Mouse (Mus musculus) myocyte (in vitro differentiated cells): ENCODE measurements at regions not wholly inside any gene's neighbourhood (a gene's known extent, or its start where the extent isn't known, plus 50 kb on each side); places are given as distances from the start of the nearest gene placed in this dataset.

ENCODE experiments used
- H3K27me3 ChIP-seq: one replicate; pipeline ENCODE4 v1.6.1; 2011; ENCODE audit not compliant: control insufficient read depth, insufficient read depth, insufficient read length
- H3K36me3 ChIP-seq: one replicate; pipeline ENCODE4 v1.6.1; 2011; ENCODE audit not compliant: control insufficient read depth, insufficient read depth
- H3K4me2 ChIP-seq: one replicate; pipeline ENCODE4 v1.6.1; 2011; ENCODE audit warnings: low read depth, control low read depth
- H3K4me3 ChIP-seq: one replicate; pipeline ENCODE4 v1.5.1; 2011; ENCODE audit warnings: mild to moderate bottlenecking, control low read depth, moderate library complexity
- H3K79me2 ChIP-seq: one replicate; pipeline ENCODE4 v1.6.1; 2011; ENCODE audit not compliant: control insufficient read depth, insufficient read depth
- H3ac ChIP-seq: one replicate; pipeline ENCODE4 v1.6.1; 2011; ENCODE audit not compliant: control insufficient read depth, insufficient read length
- CEBPB ChIP-seq: IDR thresholded peaks from 2 replicates; pipeline ENCODE4 v1.6.1; 2011; ENCODE audit warnings: mild to moderate bottlenecking, moderate library complexity; ENCODE audit not compliant: poor library complexity, insufficient read depth, severe bottlenecking
- E2F4 ChIP-seq: IDR thresholded peaks from one replicate; pipeline ENCODE4 v1.6.1; 2011; ENCODE audit warnings: mild to moderate bottlenecking, control low read depth, moderate library complexity; ENCODE audit not compliant: insufficient read depth
- MAX ChIP-seq: IDR thresholded peaks from one replicate; pipeline ENCODE4 v1.6.1; 2011; ENCODE audit warnings: low read depth, mild to moderate bottlenecking, control low read depth
- MYOD1 ChIP-seq, 3 experiments: IDR thresholded peaks; one replicate each; pipeline ENCODE4 v1.6.1; 2011; ENCODE audit warnings: control low read depth in 2 of 3, low read depth in 2 of 3, mild to moderate bottlenecking in 2 of 3, moderate library complexity in 1 of 3; ENCODE audit not compliant: insufficient read length in 2 of 3, control insufficient read depth in 1 of 3
- MYOG ChIP-seq, 3 experiments: IDR thresholded peaks; one replicate each; pipeline ENCODE4 v1.6.1; 2011; ENCODE audit warnings: control low read depth in 2 of 3, low read depth in 2 of 3, mild to moderate bottlenecking in 2 of 3; ENCODE audit not compliant: insufficient read length in 2 of 3, control insufficient read depth in 1 of 3, insufficient read depth in 1 of 3
- POLR2A ChIP-seq: IDR thresholded peaks from one replicate; pipeline ENCODE4 v1.6.1; 2011; ENCODE audit warnings: low read depth, mild to moderate bottlenecking, control low read depth, moderate library complexity; ENCODE audit not compliant: insufficient read length
- POLR2AphosphoS2 ChIP-seq: IDR thresholded peaks from one replicate; pipeline ENCODE4 v1.6.1; 2011; ENCODE audit warnings: low read depth, control low read depth; ENCODE audit not compliant: insufficient read length
- REST ChIP-seq: IDR thresholded peaks from one replicate; pipeline ENCODE4 v1.6.1; 2011; ENCODE audit warnings: mild to moderate bottlenecking, control low read depth, moderate library complexity; ENCODE audit not compliant: insufficient read depth, insufficient read length
- SRF ChIP-seq: IDR thresholded peaks from one replicate; pipeline ENCODE4 v1.6.1; 2011; ENCODE audit warnings: low read depth; ENCODE audit not compliant: control insufficient read depth, insufficient read length
- TCF12 ChIP-seq: IDR thresholded peaks from one replicate; pipeline ENCODE4 v1.6.1; 2011; ENCODE audit warnings: mild to moderate bottlenecking, control low read depth; ENCODE audit not compliant: poor library complexity, insufficient read depth, severe bottlenecking
- TCF3 ChIP-seq: IDR thresholded peaks from one replicate; pipeline ENCODE4 v1.6.1; 2011; ENCODE audit warnings: low read depth, control low read depth; ENCODE audit not compliant: insufficient read length
- USF1 ChIP-seq: IDR thresholded peaks from one replicate; pipeline ENCODE4 v1.6.1; 2011; ENCODE audit warnings: low read depth, mild to moderate bottlenecking, control low read depth, moderate library complexity

- H3K27me3 ChIP-seq: no peaks in the 10 kb centered on the region
- H3ac ChIP-seq: no peak overlapping the region
- TF ChIP-seq TCF3: no peak
- TF ChIP-seq MYOG (IDR thresholded peaks at IDR 0.05; ENCODE audit: control insufficient read depth in 1 of 3, insufficient read depth in 1 of 3, insufficient read length in 2 of 3, low read depth in 2 of 3): no peak
- TF ChIP-seq MAX: no peak
- no peak for TF ChIP-seq POLR2AphosphoS2
- TF ChIP-seq TCF12: no peak
- no peak for TF ChIP-seq CEBPB
- TF ChIP-seq E2F4: no peak
- TF ChIP-seq USF1: no peak
- no peaks in the 10 kb centered on the region for H3K36me3 ChIP-seq
- no peaks in the 10 kb centered on the region for H3K79me2 ChIP-seq
- no peak overlapping the region for H3K4me3 ChIP-seq
- no peak overlapping the region for H3K4me2 ChIP-seq
Observed at GRCm38 (mm10) chr5:133890728-133891127, 208.8 kb upstream of the Castor2 start.

- Histone ChIP-seq H3K36me3 (no peaks in the 10 kb centered on the region), H3K27me3 (no peaks in the 10 kb centered on the region), H3ac (no peak overlapping the region), H3K4me3 (no peak overlapping the region), H3K79me2 (no peaks in the 10 kb centered on the region), H3K4me2 (no peak overlapping the region)
- no peak for TF ChIP-seq POLR2A
- TF ChIP-seq POLR2AphosphoS2: no peak
- no peak for TF ChIP-seq CEBPB
- TF ChIP-seq MYOD1 (IDR thresholded peaks at IDR 0.05; ENCODE audit: control insufficient read depth in 1 of 3, insufficient read length in 2 of 3, low read depth in 2 of 3): no peak
- no peak for TF ChIP-seq USF1
Observed at GRCm38 (mm10) chr5:133889841-133890240, 209.7 kb upstream of the Castor2 start.

- H3ac ChIP-seq: no peak overlapping the region
- no peaks in the 10 kb centered on the region for H3K27me3 ChIP-seq
- no peak overlapping the region for H3K4me2 ChIP-seq
- no peak for TF ChIP-seq USF1
- no peak for TF ChIP-seq E2F4
- no peak for TF ChIP-seq TCF3
- TF ChIP-seq CEBPB: no peak
- no peak for TF ChIP-seq TCF12
- TF ChIP-seq MAX: no peak
- no peak for TF ChIP-seq SRF
- TF ChIP-seq POLR2AphosphoS2: no peak
- no peak for TF ChIP-seq REST
- TF ChIP-seq MYOG (IDR thresholded peaks at IDR 0.05; ENCODE audit: control insufficient read depth in 1 of 3, insufficient read depth in 1 of 3, insufficient read length in 2 of 3, low read depth in 2 of 3): no peak
- no peak for TF ChIP-seq MYOD1 (IDR thresholded peaks at IDR 0.05; ENCODE audit: control insufficient read depth in 1 of 3, insufficient read length in 2 of 3, low read depth in 2 of 3)
- TF ChIP-seq POLR2A: no peak
- no peak overlapping the region for H3K4me3 ChIP-seq
- no peaks in the 10 kb centered on the region for H3K79me2 ChIP-seq
- H3K36me3 ChIP-seq: no peaks in the 10 kb centered on the region
Observed at GRCm38 (mm10) chr5:133885507-133885906, 214.0 kb upstream of the Castor2 start.

GRCm38 (mm10) chr5:133885016-133885415, 214.5 kb upstream of the Castor2 start:
- TF ChIP-seq SRF: no peak
- no peak for TF ChIP-seq MYOD1 (IDR thresholded peaks at IDR 0.05; ENCODE audit: control insufficient read depth in 1 of 3, insufficient read length in 2 of 3, low read depth in 2 of 3)
- TF ChIP-seq MYOG (IDR thresholded peaks at IDR 0.05; ENCODE audit: control insufficient read depth in 1 of 3, insufficient read depth in 1 of 3, insufficient read length in 2 of 3, low read depth in 2 of 3): no peak
- TF ChIP-seq TCF3: no peak
- TF ChIP-seq CEBPB: no peak
- no peak for TF ChIP-seq USF1
- TF ChIP-seq TCF12: no peak
- no peak for TF ChIP-seq POLR2A
- no peak for TF ChIP-seq POLR2AphosphoS2
- TF ChIP-seq E2F4: no peak
- TF ChIP-seq REST: no peak
- no peak for TF ChIP-seq MAX
- H3K36me3 ChIP-seq: no peaks in the 10 kb centered on the region
- H3K79me2 ChIP-seq: no peaks in the 10 kb centered on the region
- H3K27me3 ChIP-seq: no peaks in the 10 kb centered on the region
- no peak overlapping the region for H3K4me2 ChIP-seq
- no peak overlapping the region for H3ac ChIP-seq
- H3K4me3 ChIP-seq: no peak overlapping the region

GRCm38 (mm10) chr5:133884593-133884992, 214.9 kb upstream of the Castor2 start:
- no peak overlapping the region for H3ac ChIP-seq
- no peak for TF ChIP-seq SRF
- no peak for TF ChIP-seq E2F4
- no peak for TF ChIP-seq TCF12
- TF ChIP-seq CEBPB: no peak
- TF ChIP-seq MYOG (IDR thresholded peaks at IDR 0.05; ENCODE audit: control insufficient read depth in 1 of 3, insufficient read depth in 1 of 3, insufficient read length in 2 of 3, low read depth in 2 of 3): no peak
- TF ChIP-seq POLR2A: no peak
- TF ChIP-seq TCF3: no peak
- no peak for TF ChIP-seq MYOD1 (IDR thresholded peaks at IDR 0.05; ENCODE audit: control insufficient read depth in 1 of 3, insufficient read length in 2 of 3, low read depth in 2 of 3)
- TF ChIP-seq MAX: no peak
- no peak for TF ChIP-seq POLR2AphosphoS2
- no peak for TF ChIP-seq USF1
- no peak for TF ChIP-seq REST
- H3K4me2 ChIP-seq: no peak overlapping the region
- H3K79me2 ChIP-seq: no peaks in the 10 kb centered on the region
- no peaks in the 10 kb centered on the region for H3K36me3 ChIP-seq
- no peak overlapping the region for H3K4me3 ChIP-seq
- H3K27me3 ChIP-seq: no peaks in the 10 kb centered on the region
